Mouse (Mus musculus) limb, embryonic 13.5 days (tissue): ENCODE data around the gene Pif1. TPM values are rescaled to one million over a fixed set of nuclear protein-coding genes. Genes with fewer than 3 reads are reported as not detected.
A peak's percentile ranks its signal among the peaks of the same experiment; 100 is the strongest.

Experiments used
- ATAC-seq: fragments of 200-750 bp; cut with Nextera tagmentation; 2 replicates; pipeline ENCODE4 v1.8.0; 2017; ENCODE audit warnings: low read depth, moderate number of reproducible peaks, moderate TSS enrichment; ENCODE audit not compliant: low FRiP score
- H3K27ac ChIP-seq: fragments of 300-500 bp; sonication (generic); 2 replicates; pipeline ENCODE4 v1.5.1; 2015; ENCODE audit warnings: inconsistent platforms, mild to moderate bottlenecking, moderate library complexity
- H3K27me3 ChIP-seq: fragments of 300-500 bp; sonication (generic); 2 replicates; pipeline ENCODE4 v1.6.1; 2015; ENCODE audit warnings: mild to moderate bottlenecking, inconsistent platforms
- H3K36me3 ChIP-seq: fragments of 300-500 bp; sonication (generic); 2 replicates; pipeline ENCODE4 v1.6.1; 2015; ENCODE audit warnings: inconsistent platforms, mild to moderate bottlenecking, moderate library complexity
- H3K4me1 ChIP-seq: fragments of 300-500 bp; sonication (generic); 2 replicates; pipeline ENCODE4 v1.6.1; 2015; ENCODE audit warnings: inconsistent platforms
- H3K4me2 ChIP-seq: fragments of 300-500 bp; sonication (generic); replicated peaks from 2 replicates; pipeline ENCODE4 v1.6.1; 2015; ENCODE audit warnings: inconsistent platforms, mild to moderate bottlenecking, moderate library complexity
- H3K4me3 ChIP-seq: fragments of 300-500 bp; sonication (generic); 2 replicates; pipeline ENCODE4 v1.5.1; 2015; ENCODE audit warnings: moderate library complexity, mild to moderate bottlenecking, inconsistent platforms
- H3K9ac ChIP-seq: fragments of 300-500 bp; sonication (generic); 2 replicates; pipeline ENCODE4 v1.6.1; 2015; ENCODE audit warnings: mild to moderate bottlenecking, inconsistent platforms
- H3K9me3 ChIP-seq: fragments of 300-500 bp; sonication (generic); 2 replicates; pipeline ENCODE4 v1.6.1; 2016; ENCODE audit warnings: inconsistent platforms
- whole genome bisulfite sequencing: fragments of 180-500 bp; shearing (Covaris S2); methylation state at CpG from one replicate; pipeline ENCODE4 v1.1.7; 2015; 5-methylcytosine and 5-hydroxymethylcytosine counted together
- polyA plus RNA-seq: library from polyadenylated mRNA; unstranded; fragments of >200 nt; fragmentation: Nextera tagmentation; extraction: Ambion mirVana; gene quantifications from 2 replicates; pipeline ENCODE4 v1.2.1, GENCODE M21; 2015

The Pif1 gene
- polyA plus RNA-seq, 1 experiment from 2014 or later, result 16.0 TPM

- no peak for ATAC-seq
- H3K27ac ChIP-seq, result no peak overlapping the region
- H3K4me1 ChIP-seq, result peaks cover 42% of the 10 kb centered on the region
- H3K9ac ChIP-seq, result no peak overlapping the region
- no peaks in the 10 kb centered on the region for H3K27me3 ChIP-seq
- 85% methylated on average over 5 of the region's 5 CpGs for WGBS
- H3K36me3 ChIP-seq, result peaks cover 7% of the 10 kb centered on the region
- H3K9me3 ChIP-seq, result no peaks in the 10 kb centered on the region
- H3K4me3 ChIP-seq, result no peak overlapping the region
- no peak overlapping the region for H3K4me2 ChIP-seq
These were observed 37.3 kb upstream of the Pif1 start for GRCm38 (mm10) chr9:65549643-65550042.

GRCm38 (mm10) chr9:65550079-65550831 is 36.7 kb upstream of the Pif1 start:
- ATAC-seq, result peak; percentile 3; the same call in 1 of the 2 replicates
- H3K9ac ChIP-seq, result peak overlapping the region; percentile 40; the same call in 1 of the 2 replicates
- H3K27me3 ChIP-seq, result no peaks in the 10 kb centered on the region
- H3K4me1 ChIP-seq, result peaks cover 48% of the 10 kb centered on the region
- WGBS, result 24% methylated on average over 7 of the region's 7 CpGs
- no peaks in the 10 kb centered on the region for H3K9me3 ChIP-seq
- H3K27ac ChIP-seq, result peak overlapping the region; percentile 92
- no peak overlapping the region; the same call in 1 of the 2 replicates for H3K4me2 ChIP-seq
- H3K36me3 ChIP-seq, result peaks cover 11% of the 10 kb centered on the region
- no peak overlapping the region for H3K4me3 ChIP-seq

- no peak overlapping the region for H3K4me3 ChIP-seq
- peak; percentile 87 for ATAC-seq
- peaks cover 19% of the 10 kb centered on the region for H3K36me3 ChIP-seq
- peaks cover 46% of the 10 kb centered on the region for H3K4me1 ChIP-seq
- H3K9ac ChIP-seq, result peak overlapping the region; percentile 40; the same call in 1 of the 2 replicates
- no peaks in the 10 kb centered on the region for H3K27me3 ChIP-seq
- H3K9me3 ChIP-seq, result no peaks in the 10 kb centered on the region
- H3K27ac ChIP-seq, result peak overlapping the region; percentile 92
- 6% methylated on average over 5 of the region's 5 CpGs for WGBS
- H3K4me2 ChIP-seq, result no peak overlapping the region; the same call in 1 of the 2 replicates
These were observed 35.9 kb upstream of the Pif1 start for GRCm38 (mm10) chr9:65551035-65551434.

- Histone ChIP-seq H3K27me3 (no peaks in the 10 kb centered on the region), H3K27ac (peak overlapping the region; percentile 48; the same call in 1 of the 2 replicates), H3K4me2 (no peak overlapping the region), H3K9ac (no peak overlapping the region), H3K36me3 (peaks cover 30% of the 10 kb centered on the region), H3K9me3 (no peaks in the 10 kb centered on the region), H3K4me3 (no peak overlapping the region), H3K4me1 (peaks cover 41% of the 10 kb centered on the region)
- WGBS, result 91% methylated on average over 5 of the region's 5 CpGs
- ATAC-seq, result no peak
These were observed 34.8 kb upstream of the Pif1 start for GRCm38 (mm10) chr9:65552141-65552540.

GRCm38 (mm10) chr9:65552711-65553110 is 34.2 kb upstream of the Pif1 start:
- Histone ChIP-seq H3K4me3 (no peak overlapping the region), H3K4me2 (no peak overlapping the region), H3K9me3 (no peaks in the 10 kb centered on the region), H3K9ac (no peak overlapping the region), H3K36me3 (peaks cover 35% of the 10 kb centered on the region), H3K27me3 (no peaks in the 10 kb centered on the region), H3K27ac (no peak overlapping the region), H3K4me1 (peaks cover 41% of the 10 kb centered on the region)
- 94% methylated on average over 2 of the region's 2 CpGs for WGBS
- no peak for ATAC-seq

GRCm38 (mm10) chr9:65555001-65555405 is 32.0 kb upstream of the Pif1 start:
- 11% methylated on average over 5 of the region's 5 CpGs for WGBS
- Histone ChIP-seq H3K4me1 (peaks cover 42% of the 10 kb centered on the region), H3K9ac (0 out of 2 replicates have a peak overlapping the region, but pooled peaks have one; percentile 31), H3K4me2 (0 out of 2 replicates have a peak overlapping the region, but pooled peaks have one; percentile 9), H3K27ac (peak overlapping the region; percentile 39; the same call in 1 of the 2 replicates), H3K9me3 (no peaks in the 10 kb centered on the region), H3K4me3 (no peak overlapping the region), H3K27me3 (no peaks in the 10 kb centered on the region), H3K36me3 (peaks cover 55% of the 10 kb centered on the region)
- peak; percentile 8; the same call in 1 of the 2 replicates for ATAC-seq

- H3K9ac ChIP-seq, result no peak overlapping the region
- H3K27me3 ChIP-seq, result no peaks in the 10 kb centered on the region
- peak overlapping the region; percentile 39; the same call in 1 of the 2 replicates for H3K27ac ChIP-seq
- H3K4me1 ChIP-seq, result peaks cover 36% of the 10 kb centered on the region
- ATAC-seq, result no peak
- WGBS, result 81% methylated on average over 4 of the region's 4 CpGs
- H3K36me3 ChIP-seq, result peaks cover 61% of the 10 kb centered on the region
- H3K4me2 ChIP-seq, result no peak overlapping the region
- no peaks in the 10 kb centered on the region for H3K9me3 ChIP-seq
- no peak overlapping the region for H3K4me3 ChIP-seq
These were observed 31.3 kb upstream of the Pif1 start for GRCm38 (mm10) chr9:65555621-65556020.

- H3K9ac ChIP-seq, result no peak overlapping the region
- H3K9me3 ChIP-seq, result no peaks in the 10 kb centered on the region
- H3K27me3 ChIP-seq, result no peaks in the 10 kb centered on the region
- peaks cover 32% of the 10 kb centered on the region for H3K4me1 ChIP-seq
- H3K27ac ChIP-seq, result no peak overlapping the region
- peaks cover 67% of the 10 kb centered on the region for H3K36me3 ChIP-seq
- 92% methylated on average over 8 of the region's 8 CpGs for WGBS
- H3K4me2 ChIP-seq, result no peak overlapping the region
- no peak for ATAC-seq
- H3K4me3 ChIP-seq, result no peak overlapping the region
These were observed 30.6 kb upstream of the Pif1 start for GRCm38 (mm10) chr9:65556349-65556748.

- no peak overlapping the region for H3K9ac ChIP-seq
- WGBS, result 89% methylated on average over 5 of the region's 5 CpGs
- H3K36me3 ChIP-seq, result peaks cover 73% of the 10 kb centered on the region
- no peak for ATAC-seq
- H3K4me2 ChIP-seq, result no peak overlapping the region
- no peaks in the 10 kb centered on the region for H3K27me3 ChIP-seq
- H3K9me3 ChIP-seq, result no peaks in the 10 kb centered on the region
- peaks cover 32% of the 10 kb centered on the region for H3K4me1 ChIP-seq
- H3K27ac ChIP-seq, result no peak overlapping the region
- no peak overlapping the region for H3K4me3 ChIP-seq
These were observed 30.0 kb upstream of the Pif1 start for GRCm38 (mm10) chr9:65556979-65557378.

- Histone ChIP-seq H3K4me1 (peaks cover 37% of the 10 kb centered on the region), H3K36me3 (peaks cover 82% of the 10 kb centered on the region), H3K4me2 (no peak overlapping the region), H3K4me3 (no peak overlapping the region), H3K27ac (no peak overlapping the region), H3K9ac (no peak overlapping the region; the same call in 1 of the 2 replicates), H3K27me3 (no peaks in the 10 kb centered on the region), H3K9me3 (no peaks in the 10 kb centered on the region)
- 43% methylated on average over 6 of the region's 6 CpGs for WGBS
- no peak for ATAC-seq
These were observed 28.2 kb upstream of the Pif1 start for GRCm38 (mm10) chr9:65558806-65559205.

GRCm38 (mm10) chr9:65561016-65561415 is 25.9 kb upstream of the Pif1 start:
- H3K36me3 ChIP-seq, result peaks cover 81% of the 10 kb centered on the region
- H3K27me3 ChIP-seq, result no peaks in the 10 kb centered on the region
- no peak overlapping the region for H3K4me2 ChIP-seq
- H3K4me1 ChIP-seq, result peaks cover 23% of the 10 kb centered on the region
- no peak for ATAC-seq
- no peaks in the 10 kb centered on the region for H3K9me3 ChIP-seq
- 95% methylated on average over 4 of the region's 4 CpGs for WGBS
- no peak overlapping the region for H3K4me3 ChIP-seq
- no peak overlapping the region for H3K27ac ChIP-seq
- H3K9ac ChIP-seq, result no peak overlapping the region

GRCm38 (mm10) chr9:65562081-65562506 is 24.9 kb upstream of the Pif1 start:
- WGBS, result 50% methylated on average over 4 of the region's 4 CpGs
- no peaks in the 10 kb centered on the region for H3K9me3 ChIP-seq
- no peaks in the 10 kb centered on the region for H3K27me3 ChIP-seq
- H3K36me3 ChIP-seq, result peaks cover 81% of the 10 kb centered on the region
- no peak for ATAC-seq
- H3K4me3 ChIP-seq, result no peak overlapping the region
- no peak overlapping the region for H3K4me2 ChIP-seq
- H3K27ac ChIP-seq, result no peak overlapping the region
- H3K9ac ChIP-seq, result no peak overlapping the region
- H3K4me1 ChIP-seq, result peaks cover 23% of the 10 kb centered on the region
